Mouse (Mus musculus) midbrain, embryonic 13.5 days (tissue): ENCODE results near the gene Mei1. TPM values are rescaled to one million over a fixed set of nuclear protein-coding genes. Genes with fewer than 3 reads are reported as not detected.

ENCODE experiments used
- ATAC-seq: fragments of 200-750 bp; cut with Nextera tagmentation; 2 replicates; pipeline ENCODE4 v1.8.0; 2017; ENCODE audit warnings: mild to moderate bottlenecking, moderate TSS enrichment, moderate library complexity
- H3K27ac ChIP-seq: fragments of 300-500 bp; sonication (generic); 2 replicates; pipeline ENCODE4 v1.5.1; 2015; ENCODE audit warnings: inconsistent platforms, mild to moderate bottlenecking, moderate library complexity
- H3K27me3 ChIP-seq: fragments of 300-500 bp; sonication (generic); 2 replicates; pipeline ENCODE4 v1.6.1; 2015; ENCODE audit warnings: mild to moderate bottlenecking, inconsistent platforms
- H3K36me3 ChIP-seq: fragments of 300-500 bp; sonication (generic); 2 replicates; pipeline ENCODE4 v1.6.1; 2015; ENCODE audit warnings: mild to moderate bottlenecking, inconsistent platforms
- H3K4me1 ChIP-seq: fragments of 300-500 bp; sonication (generic); replicated peaks from 2 replicates; pipeline ENCODE4 v1.6.1; 2015; ENCODE audit warnings: inconsistent platforms
- H3K4me2 ChIP-seq: fragments of 300-500 bp; sonication (generic); replicated peaks from 2 replicates; pipeline ENCODE4 v1.6.1; 2015; ENCODE audit warnings: moderate library complexity, mild to moderate bottlenecking, inconsistent platforms
- H3K4me3 ChIP-seq: fragments of 300-500 bp; sonication (generic); replicated peaks from 2 replicates; pipeline ENCODE4 v1.5.1; 2015; ENCODE audit warnings: mild to moderate bottlenecking, inconsistent platforms
- H3K9ac ChIP-seq: fragments of 300-500 bp; sonication (generic); replicated peaks from 2 replicates; pipeline ENCODE4 v1.6.1; 2015; ENCODE audit warnings: mild to moderate bottlenecking, inconsistent platforms
- H3K9me3 ChIP-seq: fragments of 300-500 bp; sonication (generic); 2 replicates; pipeline ENCODE4 v1.6.1; 2016; ENCODE audit warnings: mild to moderate bottlenecking, inconsistent platforms
- WGBS: fragments of 180-500 bp; shearing (Covaris S2); methylation state at CpG from one replicate; pipeline ENCODE4 v1.1.7; 2015; 5-methylcytosine and 5-hydroxymethylcytosine counted together
- polyA plus RNA-seq: library from polyadenylated mRNA; unstranded; fragments of >200 nt; fragmentation: Nextera tagmentation; extraction: Ambion mirVana; gene quantifications from 2 replicates; pipeline ENCODE4 v1.2.1, GENCODE M21; 2015

Gene Mei1
- polyA plus RNA-seq, 1 experiment from 2014 or later: 0.05 TPM

GRCm38 (mm10) chr15:82158243-82159035, 88.6 kb downstream of the Mei1 start:
- Histone ChIP-seq H3K4me1 (peaks cover 55% of the 10 kb centered on the region), H3K9ac (no peak overlapping the region), H3K4me3 (no peak overlapping the region), H3K9me3 (no peaks in the 10 kb centered on the region), H3K36me3 (no peaks in the 10 kb centered on the region), H3K27ac (no peak overlapping the region), H3K27me3 (no peaks in the 10 kb centered on the region), H3K4me2 (no peak overlapping the region)
- ATAC-seq: no peak
- 80% methylated on average over 17 of the region's 17 CpGs for WGBS

GRCm38 (mm10) chr15:82159471-82159870, 89.7 kb downstream of the Mei1 start:
- Histone ChIP-seq H3K4me1 (peaks cover 59% of the 10 kb centered on the region), H3K4me3 (no peak overlapping the region), H3K27me3 (no peaks in the 10 kb centered on the region), H3K4me2 (no peak overlapping the region), H3K9me3 (no peaks in the 10 kb centered on the region), H3K36me3 (no peaks in the 10 kb centered on the region), H3K9ac (no peak overlapping the region), H3K27ac (no peak overlapping the region)
- WGBS: 80% methylated on average over 9 of the region's 9 CpGs
- no peak for ATAC-seq

DNA sequence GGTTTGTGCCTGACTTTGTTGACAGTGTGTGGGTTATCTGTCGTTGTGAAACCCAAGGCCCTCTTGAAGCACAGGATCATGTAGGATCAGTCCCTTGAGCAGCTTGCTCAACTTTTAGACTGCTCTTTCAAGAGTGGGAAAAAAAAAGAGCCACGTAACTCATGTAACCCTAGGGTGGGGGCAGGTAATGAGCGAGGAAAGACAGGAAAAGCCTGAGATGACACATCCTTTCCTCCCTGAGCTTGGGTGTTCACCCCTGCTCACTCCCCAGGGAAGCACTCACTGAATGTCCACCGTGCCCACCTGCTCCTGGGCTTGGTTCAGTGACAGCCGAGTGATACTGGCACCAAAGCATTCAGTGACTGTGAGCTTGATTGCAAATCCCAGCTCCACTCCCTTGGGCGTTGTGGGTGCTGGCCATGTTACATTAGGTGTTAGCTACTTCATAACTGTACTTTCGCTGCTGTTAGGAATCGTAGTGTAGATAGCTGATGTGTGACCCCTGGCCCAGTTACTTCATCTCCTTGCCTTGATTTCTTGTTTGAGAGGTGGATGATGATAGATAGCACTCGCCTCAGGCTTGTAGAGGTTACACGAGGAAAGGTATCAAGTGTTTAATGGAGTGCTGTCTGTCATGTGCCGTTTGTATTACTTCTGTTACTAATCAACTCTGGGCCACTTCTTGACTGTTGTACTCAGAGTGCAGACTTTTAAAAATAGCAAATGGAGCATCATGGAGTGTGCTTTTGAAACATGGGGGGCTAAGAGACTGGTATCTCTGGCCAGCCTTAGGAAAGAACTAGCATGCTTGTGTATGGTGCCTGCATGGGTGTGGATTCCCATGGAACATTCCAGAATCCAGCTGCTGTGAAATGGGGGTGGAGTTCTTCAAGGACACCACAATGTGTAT, 91.2 kb downstream of the Mei1 start:
- H3K4me2 ChIP-seq: no peak overlapping the region
- ATAC-seq: no peak

GRCm38 (mm10) chr15:82161965-82162600, 92.3 kb downstream of the Mei1 start:
- no peaks in the 10 kb centered on the region for H3K36me3 ChIP-seq
- ATAC-seq: no peak
- no peaks in the 10 kb centered on the region for H3K9me3 ChIP-seq
- 92% methylated on average over 12 of the region's 12 CpGs for WGBS
- no peak overlapping the region for H3K9ac ChIP-seq
- no peak overlapping the region for H3K4me2 ChIP-seq
- no peak overlapping the region for H3K4me3 ChIP-seq
- H3K27ac ChIP-seq: no peak overlapping the region
- peaks cover 77% of the 10 kb centered on the region for H3K4me1 ChIP-seq
- no peaks in the 10 kb centered on the region for H3K27me3 ChIP-seq

More for the DNA sequence above, 91.2 kb downstream of the Mei1 start:
- Histone ChIP-seq H3K9me3 (no peaks in the 10 kb centered on the region), H3K9ac (no peak overlapping the region), H3K36me3 (no peaks in the 10 kb centered on the region), H3K4me3 (no peak overlapping the region), H3K27me3 (no peaks in the 10 kb centered on the region), H3K4me1 (peaks cover 66% of the 10 kb centered on the region), H3K27ac (no peak overlapping the region)
- 87% methylated on average over 11 of the region's 11 CpGs for WGBS

GRCm38 (mm10) chr15:82163356-82164060, 93.7 kb downstream of the Mei1 start:
- Histone ChIP-seq H3K9me3 (no peaks in the 10 kb centered on the region), H3K4me2 (no peak overlapping the region), H3K27ac (peak overlapping the region; percentile 52; the same call in 1 of the 2 replicates), H3K4me1 (peaks cover 82% of the 10 kb centered on the region), H3K4me3 (no peak overlapping the region), H3K36me3 (no peaks in the 10 kb centered on the region), H3K27me3 (no peaks in the 10 kb centered on the region), H3K9ac (no peak overlapping the region)
- ATAC-seq: no peak
- 89% methylated on average over 10 of the region's 10 CpGs for WGBS

- WGBS: 57% methylated on average over 4 of the region's 4 CpGs
- Histone ChIP-seq H3K36me3 (no peaks in the 10 kb centered on the region), H3K27ac (peak overlapping the region; percentile 52), H3K4me2 (no peak overlapping the region), H3K4me1 (peaks cover 77% of the 10 kb centered on the region), H3K27me3 (no peaks in the 10 kb centered on the region), H3K9ac (no peak overlapping the region), H3K4me3 (no peak overlapping the region), H3K9me3 (no peaks in the 10 kb centered on the region)
- no peak for ATAC-seq
These were observed 94.2 kb downstream of the Mei1 start for GRCm38 (mm10) chr15:82164061-82164399.

- no peak overlapping the region for H3K9ac ChIP-seq
- H3K4me1 ChIP-seq: peaks cover 72% of the 10 kb centered on the region
- no peak for ATAC-seq
- no peaks in the 10 kb centered on the region for H3K36me3 ChIP-seq
- H3K9me3 ChIP-seq: no peaks in the 10 kb centered on the region
- 81% methylated on average over 7 of the region's 7 CpGs for WGBS
- peak overlapping the region; percentile 52 for H3K27ac ChIP-seq
- no peak overlapping the region for H3K4me2 ChIP-seq
- no peaks in the 10 kb centered on the region for H3K27me3 ChIP-seq
- no peak overlapping the region for H3K4me3 ChIP-seq
These were observed 94.7 kb downstream of the Mei1 start for GRCm38 (mm10) chr15:82164496-82164895.

DNA sequence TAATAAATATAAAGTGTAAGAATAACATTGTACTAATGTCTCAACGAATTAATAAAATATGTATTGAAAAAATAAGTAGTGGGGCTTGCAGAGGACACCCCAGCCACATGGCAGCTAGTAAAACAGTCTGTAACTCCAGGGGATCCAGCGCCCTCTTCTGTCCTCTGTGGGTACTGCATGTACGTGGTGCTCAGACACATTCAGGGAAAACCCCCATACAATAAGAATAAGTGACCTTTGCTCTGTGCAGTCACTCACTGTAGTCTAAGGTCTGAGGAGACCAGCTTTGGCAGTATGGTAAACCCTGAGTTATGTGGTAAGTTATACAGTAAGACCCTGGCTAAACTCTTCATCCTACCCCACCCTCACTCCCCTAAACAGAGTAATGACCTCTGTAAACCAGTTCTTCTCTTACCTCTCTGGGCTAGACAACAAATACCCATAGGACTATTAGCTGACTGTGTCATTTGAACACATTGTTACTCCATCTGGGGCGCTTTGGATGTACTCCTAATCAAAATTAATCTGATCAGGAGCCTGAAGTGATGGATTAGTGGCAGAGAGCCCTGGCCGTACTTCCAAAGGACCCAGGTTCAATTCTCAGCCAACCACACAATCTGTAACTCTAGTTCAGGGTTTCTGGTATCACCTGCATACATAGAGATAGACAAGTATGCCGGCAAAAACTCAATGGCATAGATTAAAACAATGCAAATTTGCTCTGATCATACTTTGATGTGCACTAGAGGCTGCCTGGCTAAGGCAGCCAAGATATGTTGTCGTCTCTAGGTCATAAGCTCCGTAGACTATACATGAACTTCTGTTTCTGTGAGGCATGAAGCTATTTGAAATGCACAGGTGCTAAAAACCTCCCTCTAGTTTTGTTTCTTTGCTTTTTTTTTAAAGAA, 95.8 kb downstream of the Mei1 start:
- ATAC-seq: peak; percentile 51; the same call in 1 of the 2 replicates
- Histone ChIP-seq H3K4me2 (no peak overlapping the region), H3K4me3 (no peak overlapping the region), H3K9me3 (no peaks in the 10 kb centered on the region), H3K27ac (no peak overlapping the region), H3K9ac (no peak overlapping the region), H3K4me1 (peaks cover 61% of the 10 kb centered on the region), H3K36me3 (peaks cover 10% of the 10 kb centered on the region), H3K27me3 (no peaks in the 10 kb centered on the region)
- 55% methylated on average over 8 of the region's 8 CpGs for WGBS

DNA sequence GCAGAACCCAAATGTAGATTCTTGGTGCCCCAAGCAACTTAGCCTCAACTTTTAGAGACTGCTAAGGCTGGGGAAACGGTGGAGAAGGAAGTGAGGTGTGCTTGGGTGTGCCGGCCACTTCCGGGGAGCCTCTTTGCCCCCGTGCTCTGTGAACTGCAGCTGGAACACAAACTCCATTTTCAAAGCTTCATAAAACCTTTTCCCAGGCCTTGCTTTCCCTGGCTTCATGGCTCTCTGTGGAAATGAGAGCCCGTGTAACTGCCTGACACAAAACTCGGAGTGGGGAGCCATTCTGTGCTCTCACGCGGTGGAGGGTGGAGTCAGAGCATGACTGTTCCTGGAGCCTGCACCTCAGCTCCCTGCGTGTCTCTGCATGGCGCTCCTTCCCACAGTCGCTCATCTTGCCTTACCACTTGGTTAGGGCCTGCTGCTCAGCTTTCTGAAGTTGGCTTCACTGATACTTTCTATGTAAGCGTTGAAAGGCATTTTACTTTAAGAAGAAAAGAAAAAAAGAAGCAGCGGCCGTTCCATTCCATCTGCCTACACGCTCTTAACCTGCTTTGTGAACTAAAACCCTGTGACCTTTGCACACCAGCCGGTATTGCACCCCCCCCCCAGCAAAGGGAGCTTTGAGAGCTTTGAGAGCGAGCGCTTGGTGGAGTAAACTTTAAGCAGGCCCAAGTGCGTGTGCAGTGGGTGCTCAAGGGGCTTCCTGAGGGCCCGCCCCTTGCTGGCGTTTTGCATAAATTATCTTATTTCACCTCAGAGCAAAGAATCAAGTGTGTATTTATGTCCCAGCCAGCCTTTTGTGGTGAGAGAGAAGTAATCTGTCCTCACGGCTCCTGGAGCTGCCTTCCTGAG, 96.7 kb downstream of the Mei1 start:
- H3K9ac ChIP-seq: peak overlapping the region; percentile 24; the same call in 1 of the 2 replicates
- H3K4me2 ChIP-seq: peak overlapping the region; percentile 9; the same call in 1 of the 2 replicates
- H3K4me1 ChIP-seq: peaks cover 53% of the 10 kb centered on the region
- H3K27me3 ChIP-seq: no peaks in the 10 kb centered on the region
- no peak overlapping the region for H3K4me3 ChIP-seq
- H3K27ac ChIP-seq: no peak overlapping the region
- H3K9me3 ChIP-seq: no peaks in the 10 kb centered on the region
- WGBS: 35% methylated on average over 22 of the region's 22 CpGs
- peaks cover 19% of the 10 kb centered on the region for H3K36me3 ChIP-seq
- no peak for ATAC-seq
